Mouse (Mus musculus) midbrain, embryonic 12.5 days (tissue): ENCODE measurements around the gene Rnf212b. TPM values are rescaled to one million over a fixed set of nuclear protein-coding genes. Genes with fewer than 3 reads are reported as not detected.

ENCODE experiments used
- ATAC-seq: fragments of 200-750 bp; cut with Nextera tagmentation; 2 replicates; pipeline ENCODE4 v1.8.0; 2017; ENCODE audit warnings: low read depth, moderate TSS enrichment, moderate library complexity; ENCODE audit not compliant: low FRiP score
- H3K27ac ChIP-seq: fragments of 300-500 bp; sonication (generic); replicated peaks from 2 replicates; pipeline ENCODE4 v1.5.1; 2016; ENCODE audit warnings: mild to moderate bottlenecking
- H3K27me3 ChIP-seq: fragments of 300-500 bp; sonication (generic); 2 replicates; pipeline ENCODE4 v1.6.1; 2016; ENCODE audit warnings: mild to moderate bottlenecking
- H3K36me3 ChIP-seq: fragments of 300-500 bp; sonication (generic); 2 replicates; pipeline ENCODE4 v1.6.1; 2016
- H3K4me1 ChIP-seq: fragments of 300-500 bp; sonication (generic); 2 replicates; pipeline ENCODE4 v1.6.1; 2016
- H3K4me2 ChIP-seq: fragments of 300-500 bp; sonication (generic); replicated peaks from 2 replicates; pipeline ENCODE4 v1.6.1; 2016; ENCODE audit warnings: mild to moderate bottlenecking, moderate library complexity
- H3K4me3 ChIP-seq: fragments of 300-500 bp; sonication (generic); 2 replicates; pipeline ENCODE4 v1.5.1; 2016; ENCODE audit warnings: mild to moderate bottlenecking
- H3K9ac ChIP-seq: fragments of 300-500 bp; sonication (generic); replicated peaks from 2 replicates; pipeline ENCODE4 v1.6.1; 2016; ENCODE audit warnings: mild to moderate bottlenecking, moderate library complexity
- H3K9me3 ChIP-seq: fragments of 300-500 bp; sonication (generic); 2 replicates; pipeline ENCODE4 v1.6.1; 2016; ENCODE audit warnings: mild to moderate bottlenecking
- WGBS: fragments of 180-500 bp; shearing (Covaris S2); methylation state at CpG from one replicate; pipeline ENCODE4 v1.1.7; 2016; 5-methylcytosine and 5-hydroxymethylcytosine counted together
- polyA plus RNA-seq: library from polyadenylated mRNA; unstranded; fragments of >200 nt; fragmentation: Nextera tagmentation; extraction: Ambion mirVana; gene quantifications from 2 replicates; pipeline ENCODE4 v1.2.1, GENCODE M21; 2016

The Rnf212b gene
- polyA plus RNA-seq, 1 experiment from 2014 or later: not detected

DNA sequence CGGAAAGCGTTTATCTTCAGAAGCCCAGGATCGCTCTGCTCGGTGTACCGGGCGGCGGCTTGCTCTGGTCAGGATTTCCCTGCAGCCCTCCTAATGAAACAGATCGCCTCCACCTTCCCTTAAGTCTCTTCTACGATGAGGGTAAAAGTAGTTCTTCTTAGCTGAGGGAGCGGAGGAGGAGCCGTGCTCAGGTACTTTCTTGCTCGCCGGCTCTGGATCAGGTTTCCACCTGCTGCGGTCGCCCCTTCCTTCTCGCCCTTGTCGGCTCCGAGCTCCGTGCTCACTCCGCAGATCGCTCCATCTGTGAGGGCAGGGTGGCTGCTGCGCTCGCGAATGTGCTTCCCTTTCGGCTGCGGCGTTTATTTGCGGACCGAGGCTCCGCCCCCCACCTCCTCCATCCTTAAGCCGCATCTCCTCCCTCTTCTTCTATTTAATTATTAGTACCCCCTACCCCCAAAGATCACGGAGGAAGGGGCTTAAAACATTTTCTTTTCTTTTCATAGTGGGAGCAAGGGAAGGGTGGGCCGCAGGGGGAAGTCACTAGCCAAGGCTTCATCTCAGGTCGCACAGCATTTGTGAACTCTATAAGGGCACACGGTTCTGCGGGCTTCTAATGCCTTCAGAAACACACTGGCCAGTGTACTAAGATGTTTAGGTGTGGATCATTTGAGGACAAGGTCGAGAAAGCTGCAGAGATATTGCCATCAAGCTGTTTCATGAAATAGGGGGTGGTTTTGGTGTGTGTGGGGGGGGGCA lies 32.2 kb upstream of the Rnf212b start, which contains the start of gene Slc7a8:
Slc7a8 (minus strand) TSS at position 337 of the 756 bp plus-strand sequence.
- WGBS: 1% methylated on average over 37 of the region's 37 CpGs
- no peak within 1 kb of the TSS for H3K27ac ChIP-seq
- H3K9me3 ChIP-seq: no peaks in the 10 kb centered on the region
- ATAC-seq: peak; percentile 62
- H3K4me3 ChIP-seq: peak within 1 kb of the TSS; percentile 55
- H3K36me3 ChIP-seq: no peaks in the 10 kb centered on the region
- H3K27me3 ChIP-seq: peaks cover 29% of the 10 kb centered on the region
- peaks cover 8% of the 10 kb centered on the region for H3K4me1 ChIP-seq
- peak within 1 kb of the TSS; percentile 58 for H3K9ac ChIP-seq
- H3K4me2 ChIP-seq: peak within 1 kb of the TSS; percentile 90

- Histone ChIP-seq H3K9ac (no peak overlapping the region), H3K9me3 (no peaks in the 10 kb centered on the region), H3K27ac (no peak overlapping the region), H3K4me1 (peaks cover 8% of the 10 kb centered on the region), H3K4me3 (no peak overlapping the region), H3K36me3 (no peaks in the 10 kb centered on the region), H3K27me3 (peaks cover 29% of the 10 kb centered on the region), H3K4me2 (no peak overlapping the region)
- ATAC-seq: no peak
- 90% methylated on average over 6 of the region's 6 CpGs for WGBS
Observed at GRCm38 (mm10) chr14:54782971-54783370, 31.0 kb upstream of the Rnf212b start.

DNA sequence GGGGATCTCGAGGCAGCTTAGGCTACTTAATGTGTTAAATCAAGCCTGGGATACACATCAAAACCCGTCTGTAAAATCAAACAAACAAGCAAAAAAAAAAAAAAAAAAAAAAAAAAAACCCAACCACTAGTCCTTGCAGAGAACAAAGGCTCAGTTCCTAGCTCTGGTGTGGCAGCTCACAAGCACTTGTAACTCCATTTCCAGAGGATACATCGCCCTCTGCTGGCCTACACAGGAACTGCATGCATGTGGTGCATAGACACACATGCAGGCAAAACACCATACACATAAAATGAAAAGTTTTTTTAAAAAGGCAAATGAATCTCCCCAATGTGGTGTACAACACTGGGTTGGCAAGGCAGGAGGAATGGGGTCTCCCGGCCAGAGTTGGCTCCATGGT lies 28.0 kb upstream of the Rnf212b start:
- ATAC-seq: no peak
- Histone ChIP-seq H3K27me3 (peaks cover 12% of the 10 kb centered on the region; the same call in 1 of the 2 replicates), H3K36me3 (no peaks in the 10 kb centered on the region), H3K4me2 (no peak overlapping the region), H3K4me3 (no peak overlapping the region), H3K9ac (no peak overlapping the region), H3K27ac (no peak overlapping the region), H3K9me3 (no peaks in the 10 kb centered on the region), H3K4me1 (peaks cover 2% of the 10 kb centered on the region; the same call in 1 of the 2 replicates)
- whole genome bisulfite sequencing: 49% methylated on average over 4 of the region's 4 CpGs

- Histone ChIP-seq H3K9ac (no peak overlapping the region), H3K4me3 (no peak overlapping the region), H3K36me3 (no peaks in the 10 kb centered on the region), H3K9me3 (no peaks in the 10 kb centered on the region), H3K4me2 (no peak overlapping the region), H3K27ac (no peak overlapping the region), H3K27me3 (peaks cover 9% of the 10 kb centered on the region; the same call in 1 of the 2 replicates), H3K4me1 (0 out of 2 replicates have a peak, but pooled peaks cover 2% of the 10 kb centered on the region)
- no peak for ATAC-seq
- 78% methylated on average over 10 of the region's 10 CpGs for WGBS
Observed at GRCm38 (mm10) chr14:54786489-54786888, 27.5 kb upstream of the Rnf212b start.

DNA sequence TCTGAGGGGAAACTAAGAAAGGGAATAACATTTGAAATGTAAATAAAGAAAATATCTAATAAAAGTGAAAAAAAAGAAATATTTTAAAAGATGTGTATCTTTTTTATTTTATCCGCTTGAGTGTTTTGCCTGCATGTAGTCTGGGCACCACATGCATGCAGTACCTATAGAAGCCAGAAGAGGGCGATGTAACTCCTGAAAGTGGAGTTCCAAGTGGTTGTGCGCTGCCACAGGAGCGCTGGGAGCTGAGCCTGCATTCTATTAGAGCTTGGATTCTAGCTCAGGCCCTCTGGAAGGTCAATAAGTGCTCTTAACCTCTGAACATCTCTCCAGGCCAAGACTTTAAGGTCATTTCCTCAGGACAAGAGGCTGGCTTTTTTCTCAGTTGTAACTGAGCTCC lies 26.7 kb upstream of the Rnf212b start:
- WGBS: 48% methylated on average over 4 of the region's 4 CpGs
- peaks cover 6% of the 10 kb centered on the region; the same call in 1 of the 2 replicates for H3K27me3 ChIP-seq
- no peak overlapping the region for H3K4me3 ChIP-seq
- no peaks in the 10 kb centered on the region for H3K4me1 ChIP-seq
- H3K9me3 ChIP-seq: no peaks in the 10 kb centered on the region
- no peak for ATAC-seq
- no peaks in the 10 kb centered on the region for H3K36me3 ChIP-seq
- no peak overlapping the region for H3K27ac ChIP-seq
- H3K9ac ChIP-seq: no peak overlapping the region
- H3K4me2 ChIP-seq: no peak overlapping the region

DNA sequence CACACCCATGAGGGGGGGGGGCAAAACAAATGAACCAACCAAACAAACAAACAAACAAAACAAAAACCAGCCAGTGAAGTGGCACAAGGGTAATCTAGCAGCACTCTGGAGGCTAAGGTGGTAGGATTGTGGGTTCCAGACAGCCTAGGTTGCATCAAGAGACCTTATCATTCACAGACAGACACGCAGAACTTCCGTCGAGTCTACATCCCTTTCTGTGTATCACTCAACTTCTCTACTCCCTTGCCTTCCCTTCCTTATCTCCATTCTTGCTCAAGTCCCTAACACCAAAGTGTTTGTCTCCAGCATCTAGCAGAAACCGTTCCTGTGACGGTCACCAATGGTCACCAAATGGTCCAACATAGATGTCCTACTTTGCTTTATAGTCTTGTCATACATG lies 25.7 kb upstream of the Rnf212b start:
- no peak overlapping the region for H3K27ac ChIP-seq
- no peak overlapping the region for H3K9ac ChIP-seq
- H3K27me3 ChIP-seq: peaks cover under 1% of the 10 kb centered on the region; the same call in 1 of the 2 replicates
- ATAC-seq: no peak
- 96% methylated on average over 5 of the region's 5 CpGs for WGBS
- no peaks in the 10 kb centered on the region for H3K4me1 ChIP-seq
- no peak overlapping the region for H3K4me3 ChIP-seq
- no peaks in the 10 kb centered on the region for H3K36me3 ChIP-seq
- no peak overlapping the region for H3K4me2 ChIP-seq
- H3K9me3 ChIP-seq: no peaks in the 10 kb centered on the region

DNA sequence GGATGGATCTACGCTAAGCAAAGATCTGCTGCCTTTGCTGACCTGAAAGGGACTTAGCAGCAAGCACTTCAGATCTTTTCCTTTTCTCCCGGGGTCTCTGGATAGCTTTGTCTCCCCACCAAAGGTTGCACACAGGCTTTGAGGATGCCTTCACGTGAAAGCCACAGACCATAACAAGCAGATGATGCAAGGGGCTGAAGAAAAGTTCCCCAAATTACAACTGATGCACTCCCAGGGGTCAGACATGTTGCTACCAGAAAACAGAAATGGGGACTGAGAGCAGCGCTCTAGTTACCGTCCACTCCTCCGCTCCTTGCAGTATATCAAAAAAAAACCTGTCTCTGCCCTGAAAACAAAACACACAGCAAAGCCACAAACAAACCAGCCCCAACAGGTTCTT lies 21.8 kb upstream of the Rnf212b start:
- Histone ChIP-seq H3K27me3 (no peaks in the 10 kb centered on the region), H3K9me3 (no peaks in the 10 kb centered on the region)
- 72% methylated on average over 6 of the region's 6 CpGs for WGBS

DNA sequence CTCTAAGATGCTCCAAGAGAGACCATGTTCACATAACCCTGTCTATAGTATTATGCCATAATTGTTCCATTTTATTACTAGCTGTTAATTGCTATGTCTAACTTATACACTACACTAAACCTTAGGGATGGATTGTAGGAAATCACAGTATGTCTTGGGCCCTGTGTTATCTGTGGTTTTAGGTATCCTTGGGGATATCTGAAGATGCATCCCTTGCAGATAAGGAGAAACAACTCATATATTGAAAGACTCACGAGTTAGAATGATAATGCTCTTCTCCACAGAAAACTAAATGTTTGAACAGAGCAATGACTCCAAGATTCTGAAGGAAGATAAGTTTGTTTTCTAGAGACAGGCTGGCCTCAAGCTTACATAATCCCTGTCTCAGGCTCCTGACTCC lies 20.6 kb upstream of the Rnf212b start:
- no peak for ATAC-seq
- H3K9ac ChIP-seq: no peak overlapping the region
- WGBS: 80% methylated on average over 1 of the region's 1 CpGs

More for the DNA sequence above, 21.8 kb upstream of the Rnf212b start:
- no peak overlapping the region for H3K27ac ChIP-seq
- no peak overlapping the region for H3K4me2 ChIP-seq
- no peak overlapping the region for H3K4me3 ChIP-seq
- H3K4me1 ChIP-seq: no peaks in the 10 kb centered on the region
- no peak overlapping the region for H3K9ac ChIP-seq
- ATAC-seq: no peak
- H3K36me3 ChIP-seq: no peaks in the 10 kb centered on the region

GRCm38 (mm10) chr14:54793894-54794830 lies 19.8 kb upstream of the Rnf212b start:
- no peak for ATAC-seq
- no peak overlapping the region for H3K27ac ChIP-seq
- no peak overlapping the region for H3K4me3 ChIP-seq
- no peaks in the 10 kb centered on the region for H3K36me3 ChIP-seq
- 85% methylated on average over 8 of the region's 8 CpGs for WGBS
- H3K4me1 ChIP-seq: no peaks in the 10 kb centered on the region
- no peak overlapping the region for H3K9ac ChIP-seq
- no peaks in the 10 kb centered on the region for H3K9me3 ChIP-seq
- no peak overlapping the region for H3K4me2 ChIP-seq
- no peaks in the 10 kb centered on the region for H3K27me3 ChIP-seq

More for the DNA sequence above, 20.6 kb upstream of the Rnf212b start:
- Histone ChIP-seq H3K27ac (no peak overlapping the region), H3K9me3 (no peaks in the 10 kb centered on the region), H3K36me3 (no peaks in the 10 kb centered on the region), H3K4me2 (no peak overlapping the region), H3K27me3 (no peaks in the 10 kb centered on the region), H3K4me3 (no peak overlapping the region), H3K4me1 (no peaks in the 10 kb centered on the region)

DNA sequence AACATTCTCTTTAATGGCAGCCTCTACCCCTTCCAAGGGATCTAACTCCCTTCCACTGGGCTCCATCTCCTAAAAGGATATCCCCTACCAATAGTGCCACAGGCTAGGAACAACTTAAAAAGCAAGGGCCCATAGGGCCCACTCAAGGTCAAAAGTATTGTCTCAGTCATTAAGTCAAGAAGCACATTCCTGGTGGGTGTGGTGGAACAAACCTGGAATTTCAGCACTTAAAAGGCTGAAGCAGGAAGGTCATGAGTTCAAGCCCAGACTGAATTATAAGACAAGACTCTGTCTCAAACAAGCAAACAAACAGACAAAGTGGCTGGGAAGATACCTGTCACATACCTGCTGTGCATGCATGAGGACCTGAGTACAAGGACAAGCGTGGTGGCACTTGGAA lies 18.0 kb upstream of the Rnf212b start:
- Histone ChIP-seq H3K4me2 (no peak overlapping the region), H3K27me3 (no peaks in the 10 kb centered on the region), H3K4me1 (no peaks in the 10 kb centered on the region), H3K9me3 (no peaks in the 10 kb centered on the region), H3K36me3 (no peaks in the 10 kb centered on the region), H3K27ac (no peak overlapping the region), H3K9ac (no peak overlapping the region), H3K4me3 (no peak overlapping the region)
- whole genome bisulfite sequencing: 75% methylated on average over 1 of the region's 1 CpGs
- no peak for ATAC-seq

DNA sequence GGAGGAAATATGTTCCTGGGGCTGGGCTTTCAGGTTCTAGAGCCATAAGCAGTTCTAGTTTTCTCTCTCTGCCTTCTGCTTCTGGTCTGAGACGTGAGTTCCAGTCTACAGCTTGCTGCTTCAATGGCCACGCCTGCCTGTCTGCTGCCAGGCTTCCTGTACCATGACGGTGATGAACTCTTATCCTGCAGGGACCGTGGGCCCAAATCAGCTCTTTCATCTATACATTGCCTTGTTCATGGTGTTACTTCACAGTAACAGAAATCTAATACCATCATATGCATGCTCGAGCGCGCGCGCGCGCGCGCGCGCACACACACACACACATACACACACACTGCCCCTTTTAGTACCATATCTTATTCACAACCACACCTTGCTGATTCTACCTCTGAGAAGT lies 17.2 kb upstream of the Rnf212b start:
- Histone ChIP-seq H3K4me2 (no peak overlapping the region), H3K27ac (no peak overlapping the region), H3K9me3 (no peaks in the 10 kb centered on the region), H3K36me3 (no peaks in the 10 kb centered on the region), H3K4me1 (no peaks in the 10 kb centered on the region), H3K4me3 (no peak overlapping the region), H3K27me3 (no peaks in the 10 kb centered on the region), H3K9ac (no peak overlapping the region)
- ATAC-seq: no peak
- 90% methylated on average over 15 of the region's 15 CpGs for WGBS

DNA sequence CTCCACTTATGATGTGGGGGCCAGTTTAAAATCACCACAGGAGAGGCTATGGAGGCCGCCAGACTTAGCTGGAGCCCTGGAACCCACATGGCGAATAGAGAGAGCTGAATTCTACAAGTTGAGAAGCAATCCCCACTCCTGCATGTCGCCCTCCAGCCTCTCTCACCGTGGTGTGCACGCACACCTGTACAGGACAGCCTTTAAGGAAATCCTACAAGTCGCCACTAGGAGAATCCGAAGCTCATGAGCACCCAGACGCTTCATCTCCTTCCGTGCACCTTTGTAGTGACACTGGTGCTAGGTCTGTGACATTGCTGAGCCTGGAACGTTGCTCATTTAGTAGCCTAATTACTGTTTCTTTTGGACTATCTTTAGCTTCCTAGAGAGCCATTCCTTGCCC lies 14.3 kb upstream of the Rnf212b start:
- no peaks in the 10 kb centered on the region for H3K4me1 ChIP-seq
- no peak for ATAC-seq
- H3K27ac ChIP-seq: no peak overlapping the region
- H3K36me3 ChIP-seq: no peaks in the 10 kb centered on the region
- no peaks in the 10 kb centered on the region for H3K27me3 ChIP-seq
- H3K9ac ChIP-seq: no peak overlapping the region
- no peaks in the 10 kb centered on the region for H3K9me3 ChIP-seq
- H3K4me2 ChIP-seq: no peak overlapping the region
- WGBS: 53% methylated on average over 10 of the region's 10 CpGs
- no peak overlapping the region for H3K4me3 ChIP-seq
